Mouse (Mus musculus) adrenal gland, adult 2 months (tissue): ENCODE data around the gene Sucnr1. TPM values are rescaled to one million over a fixed set of nuclear protein-coding genes. Genes with fewer than 3 reads are reported as not detected.
"Not testable (repeated sequence)": the region's sequence is repeated elsewhere in the genome, so short reads cannot be mapped to it uniquely, and the experiment has no call there.

Experiments
- DNase-seq: peaks from one replicate; pipeline ENCODE4 v3.0.0; 2021
- long read RNA-seq: library from polyadenylated mRNA; stranded (forward); transcript quantifications from one replicate; pipeline ENCODE4 v2.0.0, GENCODE M21; 2021
- polyA plus RNA-seq: library from polyadenylated mRNA; depleted of rRNA; stranded (reverse); fragments of >200 nt; gene quantifications from 2 replicates; pipeline ENCODE4 v1.2.3, GENCODE M21; 2012; rRNA removed
- total RNA-seq, 2 experiments: library from RNA; stranded (reverse); gene quantifications; 2 replicates each; pipeline ENCODE4 v1.2.3; 2021

Gene Sucnr1
- total RNA-seq: 1 to 10 TPM; 1.0 to 2.3 TPM
- polyA plus RNA-seq: 1.1 and 1.2 TPM in 2 replicates
- long read RNA-seq, partial matches to known transcripts: 0 of 1 reads
- long read RNA-seq, other reads (novel, unspliced or antisense): 0 of 1 reads

DNA sequence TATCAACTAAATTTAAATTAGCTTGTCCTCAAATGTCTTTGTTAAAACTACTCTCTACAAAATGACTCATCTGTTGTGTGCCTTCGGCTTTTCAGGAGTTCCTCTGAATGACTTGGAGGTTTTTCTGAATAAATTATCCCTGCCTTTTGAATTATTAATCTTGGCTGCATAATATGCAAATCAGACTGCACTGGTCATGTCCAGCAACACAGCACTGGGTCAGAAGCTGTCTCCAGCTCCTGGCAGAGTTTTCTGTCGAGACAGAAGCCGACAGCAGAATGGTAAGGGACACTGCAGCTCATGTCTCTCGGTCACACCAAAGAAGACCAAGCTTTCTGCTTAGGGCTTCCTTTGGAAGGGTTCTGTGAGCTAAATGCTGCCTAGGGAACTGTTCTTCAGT is at the start of gene Sucnr1:
Sucnr1 (plus strand) TSS at position 222 of the 400 bp plus-strand sequence.
- DNase-seq: peak; percentile 14

DNA sequence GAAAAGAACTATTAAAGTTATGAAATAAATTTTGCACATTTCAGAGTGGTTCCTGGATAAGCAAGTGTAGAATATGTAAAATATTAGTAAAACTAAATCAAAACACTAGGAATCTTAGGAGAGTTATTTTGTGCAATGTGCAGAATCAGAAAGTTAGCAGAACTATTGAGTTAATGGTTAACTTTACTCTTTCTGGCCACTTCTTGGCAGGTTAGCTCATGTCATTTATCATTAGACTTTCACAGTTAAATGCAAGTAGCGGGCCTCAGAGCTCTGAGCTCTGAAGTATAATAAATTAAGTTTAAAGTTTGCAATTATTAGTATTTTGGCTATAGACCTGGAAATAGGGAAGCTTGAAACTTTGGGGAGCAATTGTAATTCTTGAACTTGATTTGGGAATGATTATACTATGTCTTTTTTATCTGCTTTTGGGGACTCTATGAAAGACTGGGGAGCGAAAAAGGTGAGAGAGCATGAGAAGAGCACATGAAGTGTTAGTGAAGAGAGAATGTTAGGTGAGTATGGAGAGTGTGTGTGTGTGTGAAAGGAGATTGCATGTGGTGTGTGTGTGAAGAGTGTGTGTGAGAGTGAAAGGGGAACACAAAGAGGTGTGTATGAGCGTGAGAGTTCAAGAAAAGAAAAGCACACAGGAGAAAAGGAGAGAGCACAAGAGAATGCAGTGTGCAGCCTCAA is 35.3 kb upstream of the Sucnr1 start:
- no peak for DNase-seq

GRCm38 (mm10) chr3:60053231-60053927 is 28.3 kb upstream of the Sucnr1 start:
- DNase-seq: no peak

DNA sequence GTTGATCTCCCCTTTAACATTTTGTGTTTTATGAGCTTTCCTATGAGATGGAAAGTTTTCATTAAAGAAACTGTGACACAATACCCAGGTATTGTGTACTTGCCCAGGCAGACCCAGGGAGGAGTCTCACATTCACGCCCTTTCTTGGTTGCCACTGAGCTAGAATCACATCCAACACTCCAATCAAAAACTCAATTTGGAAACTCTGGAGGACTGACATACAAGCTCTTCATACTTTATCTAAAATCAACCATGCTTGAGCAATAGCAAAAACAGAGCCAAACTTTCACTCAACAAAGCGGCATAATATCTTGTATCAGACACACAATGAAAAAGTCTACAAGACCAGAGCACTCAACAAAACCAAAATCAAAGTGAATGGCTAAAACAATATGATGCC is 27.7 kb upstream of the Sucnr1 start:
- DNase-seq: no peak

GRCm38 (mm10) chr3:60056451-60056850 is 25.2 kb upstream of the Sucnr1 start:
- DNase-seq: no peak

- DNase-seq: no peak
Observed at GRCm38 (mm10) chr3:60057070-60057808, 24.4 kb upstream of the Sucnr1 start.

DNA sequence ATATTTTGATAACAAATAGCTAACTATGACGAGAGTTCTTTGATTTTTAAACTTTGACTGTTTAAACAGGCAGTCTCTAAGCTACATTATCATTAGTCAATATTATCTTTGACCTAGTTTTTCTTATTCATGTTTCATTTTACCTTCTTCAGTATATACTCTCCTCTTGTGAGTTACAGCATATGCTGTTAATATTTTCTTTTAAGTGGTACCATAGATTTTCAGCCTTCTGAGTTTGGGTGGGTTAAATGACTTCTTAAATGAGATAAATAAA is 23.9 kb upstream of the Sucnr1 start:
- no peak for DNase-seq

DNA sequence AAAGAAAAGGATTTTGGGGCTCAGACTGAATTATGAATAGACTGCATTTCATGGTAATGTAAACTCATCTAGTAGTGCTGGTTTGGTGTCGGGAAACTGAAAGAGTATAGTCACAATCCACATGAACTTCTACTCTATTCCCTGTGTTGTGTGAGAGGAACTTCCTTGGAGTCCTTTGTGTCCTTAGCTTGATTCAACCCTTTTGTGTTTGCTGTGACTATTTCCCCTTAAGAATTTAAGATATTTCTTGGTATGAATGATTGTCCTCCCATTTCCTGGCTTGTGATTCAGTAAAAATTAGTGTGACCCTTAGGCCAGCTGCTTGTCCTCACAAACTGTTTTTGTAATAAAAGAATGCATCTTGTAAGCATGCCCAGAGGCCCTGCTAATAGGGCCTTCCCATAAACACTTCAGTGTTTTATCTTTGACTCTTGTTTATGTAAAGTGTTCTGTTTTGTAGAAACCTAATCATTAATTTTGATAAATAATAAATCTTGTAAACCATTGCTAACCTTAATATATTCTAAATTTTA is 2.7 kb upstream of the Sucnr1 start:
- DNase-seq: no peak

GRCm38 (mm10) chr3:60080572-60080971 is 1.1 kb upstream of the Sucnr1 start:
- DNase-seq: peak; percentile 10

- DNase-seq: no peak
Observed at GRCm38 (mm10) chr3:60082746-60083145, 1.1 kb downstream of the Sucnr1 start.

DNA sequence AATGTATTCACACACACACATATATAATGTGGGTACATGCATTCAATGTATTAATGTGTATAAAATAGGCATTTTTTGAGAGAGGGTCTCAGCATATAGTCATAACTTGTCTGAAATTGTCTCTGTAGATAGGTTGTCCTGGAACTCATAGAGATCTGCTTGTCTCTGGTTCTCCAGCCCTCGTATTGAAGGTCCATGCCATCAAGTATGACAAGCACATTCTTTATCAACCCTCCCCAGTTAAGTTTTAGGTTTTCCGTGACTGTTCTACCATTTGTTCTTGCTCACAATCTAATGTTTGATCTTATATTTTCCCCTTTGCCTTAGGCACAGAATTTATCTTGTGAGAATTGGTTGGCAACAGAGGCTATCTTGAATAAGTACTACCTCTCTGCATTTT is 4.1 kb downstream of the Sucnr1 start:
- no peak for DNase-seq

- DNase-seq: no peak
Observed at GRCm38 (mm10) chr3:60091321-60091720, 9.7 kb downstream of the Sucnr1 start.

GRCm38 (mm10) chr3:60094386-60095156 is 12.9 kb downstream of the Sucnr1 start:
- no peak for DNase-seq

- DNase-seq: no peak
Observed at GRCm38 (mm10) chr3:60096941-60097340, 15.3 kb downstream of the Sucnr1 start.

DNA sequence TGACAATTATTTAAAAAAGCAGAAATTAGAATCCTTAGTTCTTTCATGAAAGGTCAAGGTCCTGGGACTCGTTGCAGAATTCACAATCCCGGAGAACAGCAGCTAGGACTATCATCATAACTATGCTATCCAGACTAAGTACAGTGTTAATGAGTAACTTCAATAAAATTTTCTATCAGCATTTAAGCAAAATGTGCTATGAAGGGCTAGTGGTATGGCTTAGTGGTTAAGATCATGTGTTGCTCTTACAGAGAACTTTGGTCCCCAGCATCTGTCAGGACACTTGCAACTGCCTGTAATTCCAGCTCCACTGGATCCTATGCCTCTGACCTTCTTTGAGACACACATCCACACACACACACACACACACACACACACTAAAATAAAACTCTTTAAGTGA is 15.8 kb downstream of the Sucnr1 start:
- DNase-seq: no peak

- peak; percentile 46 for DNase-seq
Observed at GRCm38 (mm10) chr3:60098521-60098920, 16.9 kb downstream of the Sucnr1 start.

DNA sequence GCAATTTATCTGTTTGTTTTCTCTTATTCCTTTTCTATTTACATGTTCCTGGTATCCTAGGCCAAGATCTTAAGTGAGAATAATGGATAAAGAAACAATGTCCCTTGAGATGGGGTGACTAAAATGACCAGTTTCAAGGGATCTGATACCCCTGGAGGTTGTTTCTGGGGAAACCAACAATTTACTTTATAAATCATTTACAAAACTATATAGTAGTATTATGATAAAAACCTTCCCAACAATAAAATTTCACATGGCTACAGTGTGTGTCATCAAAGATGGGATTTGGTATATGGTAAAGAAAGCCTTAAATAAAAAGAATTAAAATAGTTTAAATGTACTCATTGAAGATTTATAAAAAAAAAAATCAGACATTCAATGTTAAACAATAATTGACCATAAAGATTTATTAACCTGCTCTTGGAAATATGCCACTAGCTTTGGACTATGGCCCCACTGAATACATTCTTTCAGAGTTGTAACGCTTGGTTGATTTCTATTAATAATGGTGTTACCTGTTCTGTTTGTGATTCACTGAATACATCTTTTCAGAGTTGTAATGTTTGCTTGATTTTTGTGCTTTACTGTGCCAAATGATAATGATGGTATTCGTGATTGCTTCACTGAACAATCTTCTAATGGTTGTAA is 22.9 kb downstream of the Sucnr1 start:
- no peak for DNase-seq

- DNase-seq: not testable (repeated sequence)
Observed at GRCm38 (mm10) chr3:60106446-60106845, 24.8 kb downstream of the Sucnr1 start.

DNA sequence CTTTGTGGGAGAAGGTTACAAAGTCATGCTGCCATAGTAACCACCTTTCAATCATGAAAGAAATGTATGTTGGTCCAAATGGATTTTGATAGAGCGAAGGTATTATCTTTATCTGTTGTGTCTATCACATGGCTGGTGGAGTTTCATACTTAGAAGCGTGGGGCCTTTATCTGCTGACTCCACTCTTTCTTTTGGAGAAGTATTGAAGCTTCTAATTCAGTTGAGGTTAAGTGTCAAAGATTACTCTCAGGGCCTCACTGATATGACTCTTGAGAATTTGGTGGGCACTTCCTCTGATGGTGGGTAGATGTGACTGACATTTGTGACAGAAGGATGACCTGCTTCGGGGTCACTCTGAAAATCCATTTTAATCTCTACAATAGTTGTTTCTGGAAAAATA is 26.1 kb downstream of the Sucnr1 start:
- no peak for DNase-seq

GRCm38 (mm10) chr3:60108815-60109214 is 27.1 kb downstream of the Sucnr1 start:
- DNase-seq: no peak

DNA sequence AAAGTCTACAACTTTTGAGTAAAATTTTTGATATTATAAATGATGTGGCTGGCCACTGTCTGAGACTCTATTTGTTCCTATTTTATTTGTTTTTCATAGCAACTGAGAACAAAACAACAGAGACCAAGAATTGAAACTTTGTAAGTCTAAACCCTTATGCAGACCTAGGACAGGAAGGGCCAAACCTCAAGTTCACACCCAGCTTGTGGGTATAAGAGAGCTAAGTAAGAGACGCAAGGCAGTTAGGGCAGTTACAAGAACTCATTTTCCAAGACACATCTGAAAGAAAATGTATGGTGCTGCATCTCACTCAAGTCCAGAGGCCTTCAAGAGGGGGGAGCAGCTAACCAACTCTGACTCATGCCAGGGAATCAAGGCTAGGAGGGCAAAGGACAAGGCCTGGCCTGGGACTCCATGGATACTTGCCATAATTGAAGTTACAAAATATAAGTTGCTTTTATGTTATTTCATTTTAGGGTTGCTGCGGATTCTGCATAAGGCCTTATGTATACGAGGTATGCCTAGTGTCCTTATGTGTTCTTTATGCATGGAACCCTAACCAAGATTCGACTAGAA is 29.6 kb downstream of the Sucnr1 start:
- DNase-seq: peak; percentile 50
